Mouse (Mus musculus): Measurements from ENCODE around the gene Ddx27. TPM values are rescaled to one million over a fixed set of nuclear protein-coding genes. Genes with fewer than 3 reads are reported as not detected.

Ddx27 gene
- polyA plus RNA-seq, 1 experiment from 2014 or later = 37.9 TPM

GRCm38 (mm10) chr2:167039386-167039785 is 24.4 kb downstream of the Ddx27 start:
- no peaks in the 10 kb centered on the region for H3K9me3 ChIP-seq (ENCODE audit: control insufficient read depth, low read length)
- no peaks in the 10 kb centered on the region for H3K4me1 ChIP-seq (replicated peaks; ENCODE audit: control insufficient read depth, insufficient read depth, low read length)
- H3K4me2 ChIP-seq (replicated peaks; ENCODE audit: low read depth, low read length) = no peak overlapping the region
- no peak overlapping the region for H3K27ac ChIP-seq (ENCODE audit: low read depth, low read length)
- peaks cover 16% of the 10 kb centered on the region for H3K36me3 ChIP-seq (ENCODE audit: control insufficient read depth, insufficient read depth, low read length)
- no peak for ATAC-seq (ENCODE audit: low FRiP score)
- no peaks in the 10 kb centered on the region for H3K27me3 ChIP-seq (ENCODE audit: control insufficient read depth, insufficient read depth, low read length)
- 88% methylated on average over 8 of the region's 8 CpGs for WGBS
- no peak overlapping the region for H3K9ac ChIP-seq (ENCODE audit: low read depth, low read length)
- DNase-seq (ENCODE audit: low spot score) = no peak
- H3K4me3 ChIP-seq (ENCODE audit: low read depth, low read length) = no peak overlapping the region

GRCm38 (mm10) chr2:167043400-167044121 is 28.6 kb downstream of the Ddx27 start:
- Histone ChIP-seq H3K27ac (ENCODE audit: low read depth, low read length) (no peak overlapping the region), H3K4me3 (ENCODE audit: low read depth, low read length) (no peak overlapping the region), H3K36me3 (ENCODE audit: control insufficient read depth, insufficient read depth, low read length) (peaks cover 11% of the 10 kb centered on the region), H3K9me3 (ENCODE audit: control insufficient read depth, low read length) (no peaks in the 10 kb centered on the region), H3K4me2 (replicated peaks; ENCODE audit: low read depth, low read length) (no peak overlapping the region), H3K27me3 (ENCODE audit: control insufficient read depth, insufficient read depth, low read length) (no peaks in the 10 kb centered on the region), H3K4me1 (replicated peaks; ENCODE audit: control insufficient read depth, insufficient read depth, low read length) (no peaks in the 10 kb centered on the region), H3K9ac (ENCODE audit: low read depth, low read length) (no peak overlapping the region)
- no peak for DNase-seq (ENCODE audit: low spot score)
- ATAC-seq (ENCODE audit: low FRiP score) = no peak
- WGBS = 92% methylated on average over 12 of the region's 12 CpGs

GRCm38 (mm10) chr2:167048223-167048622 is 33.2 kb downstream of the Ddx27 start:
- Histone ChIP-seq H3K27ac (ENCODE audit: low read depth, low read length) (no peak overlapping the region), H3K27me3 (ENCODE audit: control insufficient read depth, insufficient read depth, low read length) (no peaks in the 10 kb centered on the region), H3K4me2 (replicated peaks; ENCODE audit: low read depth, low read length) (no peak overlapping the region), H3K9me3 (ENCODE audit: control insufficient read depth, low read length) (no peaks in the 10 kb centered on the region), H3K4me3 (ENCODE audit: low read depth, low read length) (no peak overlapping the region), H3K9ac (ENCODE audit: low read depth, low read length) (no peak overlapping the region), H3K36me3 (ENCODE audit: control insufficient read depth, insufficient read depth, low read length) (peaks cover 15% of the 10 kb centered on the region; the same call in 1 of the 2 replicates), H3K4me1 (replicated peaks; ENCODE audit: control insufficient read depth, insufficient read depth, low read length) (no peaks in the 10 kb centered on the region)
- ATAC-seq (ENCODE audit: low FRiP score) (no peak), DNase-seq (ENCODE audit: low spot score) (no peak)
- 96% methylated on average over 10 of the region's 10 CpGs for WGBS

GRCm38 (mm10) chr2:167048698-167049358 is 33.8 kb downstream of the Ddx27 start:
- H3K27me3 ChIP-seq (ENCODE audit: control insufficient read depth, insufficient read depth, low read length) = no peaks in the 10 kb centered on the region
- no peaks in the 10 kb centered on the region for H3K4me1 ChIP-seq (replicated peaks; ENCODE audit: control insufficient read depth, insufficient read depth, low read length)
- H3K4me3 ChIP-seq (ENCODE audit: low read depth, low read length) = no peak overlapping the region
- no peak for ATAC-seq (ENCODE audit: low FRiP score)
- H3K36me3 ChIP-seq (ENCODE audit: control insufficient read depth, insufficient read depth, low read length) = peaks cover 15% of the 10 kb centered on the region; the same call in 1 of the 2 replicates
- DNase-seq (ENCODE audit: low spot score) = no peak
- no peaks in the 10 kb centered on the region for H3K9me3 ChIP-seq (ENCODE audit: control insufficient read depth, low read length)
- 89% methylated on average over 8 of the region's 8 CpGs for WGBS
- H3K9ac ChIP-seq (ENCODE audit: low read depth, low read length) = no peak overlapping the region
- no peak overlapping the region for H3K27ac ChIP-seq (ENCODE audit: low read depth, low read length)
- no peak overlapping the region for H3K4me2 ChIP-seq (replicated peaks; ENCODE audit: low read depth, low read length)

GRCm38 (mm10) chr2:167053127-167053844 is 38.3 kb downstream of the Ddx27 start:
- no peak for ATAC-seq (ENCODE audit: low FRiP score)
- no peak for DNase-seq (ENCODE audit: low spot score)
- peaks cover 15% of the 10 kb centered on the region for H3K36me3 ChIP-seq (ENCODE audit: control insufficient read depth, insufficient read depth, low read length)
- H3K4me2 ChIP-seq (replicated peaks; ENCODE audit: low read depth, low read length) = no peak overlapping the region
- no peak overlapping the region for H3K27ac ChIP-seq (ENCODE audit: low read depth, low read length)
- 73% methylated on average over 9 of the region's 9 CpGs for WGBS
- H3K4me1 ChIP-seq (replicated peaks; ENCODE audit: control insufficient read depth, insufficient read depth, low read length) = no peaks in the 10 kb centered on the region
- H3K9me3 ChIP-seq (ENCODE audit: control insufficient read depth, low read length) = no peaks in the 10 kb centered on the region
- no peak overlapping the region for H3K4me3 ChIP-seq (ENCODE audit: low read depth, low read length)
- no peak overlapping the region for H3K9ac ChIP-seq (ENCODE audit: low read depth, low read length)
- H3K27me3 ChIP-seq (ENCODE audit: control insufficient read depth, insufficient read depth, low read length) = no peaks in the 10 kb centered on the region

- Histone ChIP-seq H3K36me3 (ENCODE audit: control insufficient read depth, insufficient read depth, low read length) (peaks cover 8% of the 10 kb centered on the region; the same call in 1 of the 2 replicates), H3K4me3 (ENCODE audit: low read depth, low read length) (no peak overlapping the region), H3K4me2 (replicated peaks; ENCODE audit: low read depth, low read length) (no peak overlapping the region), H3K9ac (ENCODE audit: low read depth, low read length) (no peak overlapping the region), H3K9me3 (ENCODE audit: control insufficient read depth, low read length) (no peaks in the 10 kb centered on the region), H3K27me3 (ENCODE audit: control insufficient read depth, insufficient read depth, low read length) (no peaks in the 10 kb centered on the region), H3K27ac (ENCODE audit: low read depth, low read length) (no peak overlapping the region), H3K4me1 (replicated peaks; ENCODE audit: control insufficient read depth, insufficient read depth, low read length) (no peaks in the 10 kb centered on the region)
- DNase-seq (ENCODE audit: low spot score) = no peak
- no peak for ATAC-seq (ENCODE audit: low FRiP score)
- 93% methylated on average over 15 of the region's 15 CpGs for WGBS
These were observed 40.4 kb downstream of the Ddx27 start for GRCm38 (mm10) chr2:167055386-167055785.

- no peaks in the 10 kb centered on the region for H3K9me3 ChIP-seq (ENCODE audit: control insufficient read depth, low read length)
- no peak for ATAC-seq (ENCODE audit: low FRiP score)
- H3K9ac ChIP-seq (ENCODE audit: low read depth, low read length) = no peak overlapping the region
- H3K27ac ChIP-seq (ENCODE audit: low read depth, low read length) = no peak overlapping the region
- 96% methylated on average over 15 of the region's 15 CpGs for WGBS
- DNase-seq (ENCODE audit: low spot score) = no peak
- peaks cover 1% of the 10 kb centered on the region; the same call in 1 of the 2 replicates for H3K4me1 ChIP-seq (replicated peaks; ENCODE audit: control insufficient read depth, insufficient read depth, low read length)
- no peak overlapping the region for H3K4me2 ChIP-seq (replicated peaks; ENCODE audit: low read depth, low read length)
- peaks cover 8% of the 10 kb centered on the region; the same call in 1 of the 2 replicates for H3K36me3 ChIP-seq (ENCODE audit: control insufficient read depth, insufficient read depth, low read length)
- no peaks in the 10 kb centered on the region for H3K27me3 ChIP-seq (ENCODE audit: control insufficient read depth, insufficient read depth, low read length)
- no peak overlapping the region for H3K4me3 ChIP-seq (ENCODE audit: low read depth, low read length)
These were observed 41.4 kb downstream of the Ddx27 start for GRCm38 (mm10) chr2:167056210-167056941.

- Histone ChIP-seq H3K27ac (ENCODE audit: low read depth, low read length) (no peak overlapping the region), H3K4me1 (replicated peaks; ENCODE audit: control insufficient read depth, insufficient read depth, low read length) (peaks cover 6% of the 10 kb centered on the region; the same call in 1 of the 2 replicates), H3K9me3 (ENCODE audit: control insufficient read depth, low read length) (no peaks in the 10 kb centered on the region), H3K9ac (ENCODE audit: low read depth, low read length) (no peak overlapping the region), H3K4me3 (ENCODE audit: low read depth, low read length) (no peak overlapping the region), H3K36me3 (ENCODE audit: control insufficient read depth, insufficient read depth, low read length) (peaks cover 8% of the 10 kb centered on the region; the same call in 1 of the 2 replicates), H3K4me2 (replicated peaks; ENCODE audit: low read depth, low read length) (no peak overlapping the region), H3K27me3 (ENCODE audit: control insufficient read depth, insufficient read depth, low read length) (no peaks in the 10 kb centered on the region)
- DNase-seq (ENCODE audit: low spot score) = no peak
- ATAC-seq (ENCODE audit: low FRiP score) = no peak
- WGBS = 89% methylated on average over 5 of the region's 5 CpGs
These were observed 41.9 kb downstream of the Ddx27 start for GRCm38 (mm10) chr2:167056942-167057323.

Measured in hindbrain, embryonic 11.5 days (tissue).